Mouse (Mus musculus) CH12.LX (cell line): ENCODE measurements around the gene Vmn1r176. TPM values are rescaled to one million over a fixed set of nuclear protein-coding genes. Genes with fewer than 3 reads are reported as not detected.
"Not testable (repeated sequence)": the region's sequence is repeated elsewhere in the genome, so short reads cannot be mapped to it uniquely, and the experiment has no call there.

ENCODE experiments used
- DNase-seq: peaks from one replicate; pipeline ENCODE4 v3.0.0-alpha.2; 2013; ENCODE audit errors: extremely low read depth
- H3K27ac ChIP-seq: 2 replicates; pipeline ENCODE4 v1.5.1; 2012; ENCODE audit warnings: low read depth, mild to moderate bottlenecking, control low read depth, moderate library complexity; ENCODE audit not compliant: insufficient read depth
- H3K27me3 ChIP-seq: replicated peaks from 2 replicates; pipeline ENCODE3; 2012; ENCODE audit warnings: inconsistent platforms
- H3K36me3 ChIP-seq, 2 experiments: replicated peaks in 1 of 2; 2 replicates each; pipeline versions ENCODE3 to v1.6.1; 2012; ENCODE audit warnings: inconsistent platforms in 1 of 2, low read length in 1 of 2, mild to moderate bottlenecking in 1 of 2, mixed read lengths in 1 of 2, moderate library complexity in 1 of 2; ENCODE audit not compliant: control insufficient read depth in 1 of 2, insufficient read depth in 1 of 2
- H3K4me1 ChIP-seq, 2 experiments: 2 replicates each; pipeline ENCODE4 v1.6.1; 2012; ENCODE audit warnings: inconsistent platforms in 1 of 2, moderate library complexity in 1 of 2; ENCODE audit not compliant: insufficient read depth in 2 of 2, control insufficient read depth in 1 of 2
- H3K4me2 ChIP-seq: 2 replicates; pipeline ENCODE4 v1.6.1; 2012; ENCODE audit warnings: low read depth, mild to moderate bottlenecking, control low read depth; ENCODE audit not compliant: poor library complexity, insufficient read depth, severe bottlenecking
- H3K4me3 ChIP-seq, 3 experiments: fragments of 150-350 bp in 1 of 3; sonication (generic) in 1 of 3; replicated peaks in 1 of 3; 2 replicates each; pipeline versions ENCODE3 to v1.5.1; 2011 to 2012; ENCODE audit warnings: low read depth in 2 of 3, low read length in 2 of 3, mild to moderate bottlenecking in 2 of 3, moderate library complexity in 2 of 3, control low read depth in 1 of 3, improper control_type of control experiment in 1 of 3, inconsistent platforms in 1 of 3, mixed read lengths in 1 of 3; ENCODE audit not compliant: poor library complexity in 1 of 3
- H3K79me2 ChIP-seq: replicated peaks from 2 replicates; pipeline ENCODE4 v1.6.1; 2012; ENCODE audit warnings: mild to moderate bottlenecking, moderate library complexity; ENCODE audit not compliant: control insufficient read depth, poor library complexity, insufficient read depth, severe bottlenecking; ENCODE audit errors: extremely low read depth
- H3K9ac ChIP-seq: 2 replicates; pipeline ENCODE4 v1.6.1; 2012; ENCODE audit warnings: low read depth, mild to moderate bottlenecking, control low read depth, moderate library complexity; ENCODE audit not compliant: insufficient read depth
- H3K9me3 ChIP-seq: replicated peaks from 2 replicates; pipeline ENCODE3; 2012; ENCODE audit warnings: low read length, inconsistent platforms, mixed read lengths
- dilution Hi-C: fragments of 300-500 bp; cut with MboI; formaldehyde crosslinking; loops from 2 replicates; pipeline ENCODE4 v1.14.3; 2020; ENCODE audit warnings: low sequenced_read_pairs; ENCODE audit not compliant: extremely low pct_unique_long_range_greater_than_20kb, extremely low pct_ligation_motif_present
- in situ Hi-C: fragments of 300-500 bp; cut with MboI; formaldehyde crosslinking; loops from 3 replicates; pipeline ENCODE4 v1.14.3; 2019; ENCODE audit warnings: low sequenced_read_pairs, low pct_ligation_motif_present, low pct_unique_long_range_greater_than_20kb, mixed read lengths
- polyA plus RNA-seq: library from polyadenylated mRNA; unstranded; fragments of >175 nt; gene quantifications from 2 replicates; pipeline ENCODE4 v1.2.1, GENCODE M21; 2012; ENCODE audit warnings: low read depth; ENCODE audit not compliant: insufficient read length
- total RNA-seq, 2 experiments: library from RNA; depleted of rRNA; stranded (reverse); fragments of 300-350 nt in 1 of 2; fragments of >200 nt in 1 of 2; gene quantifications; 2 replicates each; pipeline ENCODE4 v1.2.3; 2012 to 2014

The Vmn1r176 gene
- total RNA-seq (2012; rRNA removed) (not detected in 2 replicates), total RNA-seq (2014; rRNA removed) (not detected in 2 replicates), polyA plus RNA-seq (not detected in 2 replicates)

GRCm38 (mm10) chr7:23837272-23837671 is at the start of gene Vmn1r176:
Gene Vmn1r176, minus strand, starts transcription at chr7:23837372.
- H3K27me3 ChIP-seq, H3K79me2 ChIP-seq, H3K4me2 ChIP-seq, DNase-seq, H3K9me3 ChIP-seq, H3K36me3 ChIP-seq, H3K27ac ChIP-seq, H3K4me3 ChIP-seq, H3K4me1 ChIP-seq, dilution Hi-C loops, in situ Hi-C loops, H3K9ac ChIP-seq: not testable (repeated sequence)

DNA sequence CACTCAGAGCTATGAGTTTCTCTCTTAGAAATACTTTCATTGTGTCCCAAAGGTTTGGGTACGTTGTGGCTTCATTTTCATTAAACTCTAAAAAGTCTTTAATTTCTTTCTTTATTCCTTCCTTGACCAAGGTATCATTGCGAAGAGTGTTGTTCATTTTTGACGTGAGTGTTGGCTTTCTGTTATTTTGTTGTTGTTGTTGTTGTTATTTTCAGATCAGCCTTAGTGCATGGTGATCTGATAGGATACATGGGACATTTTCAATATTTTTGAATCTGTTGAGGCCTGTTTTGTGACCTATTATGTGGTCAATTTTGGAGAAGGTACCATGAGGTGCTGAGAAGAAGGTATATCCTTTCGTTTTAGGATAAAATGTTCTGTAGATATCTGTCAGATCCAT is 39.7 kb upstream of the Vmn1r176 start:
- H3K27ac ChIP-seq, H3K9me3 ChIP-seq, in situ Hi-C loops, H3K9ac ChIP-seq, DNase-seq, H3K79me2 ChIP-seq, H3K4me1 ChIP-seq, dilution Hi-C loops, H3K4me3 ChIP-seq, H3K4me2 ChIP-seq, H3K36me3 ChIP-seq, H3K27me3 ChIP-seq: not testable (repeated sequence)

GRCm38 (mm10) chr7:23866349-23866748 is 29.2 kb upstream of the Vmn1r176 start, which contains the start of gene Vmn1r177:
Gene Vmn1r177, minus strand, starts transcription at chr7:23866449.
- not testable (repeated sequence) for H3K36me3 ChIP-seq, H3K4me1 ChIP-seq

GRCm38 (mm10) chr7:23810543-23810942 is 26.6 kb downstream of the Vmn1r176 start, which contains the start of gene Vmn1r175:
Gene Vmn1r175, minus strand, starts transcription at chr7:23810643.
- H3K9ac ChIP-seq, H3K4me3 ChIP-seq, H3K27ac ChIP-seq, H3K4me2 ChIP-seq, H3K9me3 ChIP-seq, H3K27me3 ChIP-seq, dilution Hi-C loops, H3K79me2 ChIP-seq, in situ Hi-C loops, H3K36me3 ChIP-seq, DNase-seq, H3K4me1 ChIP-seq: not testable (repeated sequence)

More at GRCm38 (mm10) chr7:23866349-23866748, 29.2 kb upstream of the Vmn1r176 start, which contains the start of gene Vmn1r177:
- H3K27ac ChIP-seq, H3K79me2 ChIP-seq, H3K4me2 ChIP-seq, DNase-seq, H3K4me3 ChIP-seq, dilution Hi-C loops, H3K27me3 ChIP-seq, H3K9me3 ChIP-seq, H3K9ac ChIP-seq, in situ Hi-C loops: not testable (repeated sequence)
